Mouse (Mus musculus) forebrain, embryonic 11.5 days (tissue): ENCODE measurements around the gene Hpcal1. TPM values are rescaled to one million over a fixed set of nuclear protein-coding genes. Genes with fewer than 3 reads are reported as not detected.

Experiments used
- ATAC-seq: fragments of 200-750 bp; cut with Nextera tagmentation; replicated peaks from 2 replicates; pipeline ENCODE4 v1.8.0; 2017; ENCODE audit warnings: moderate TSS enrichment; ENCODE audit not compliant: low FRiP score
- DNase-seq: peaks from one replicate; pipeline ENCODE4 v3.0.0-alpha.2; 2017; ENCODE audit warnings: low spot score
- H3K27ac ChIP-seq: fragments of 300-500 bp; sonication (generic); 2 replicates; pipeline ENCODE4 v1.5.1; 2014; ENCODE audit warnings: low read depth, low read length
- H3K27me3 ChIP-seq: fragments of 300-500 bp; sonication (generic); 2 replicates; pipeline ENCODE4 v1.6.1; 2014; ENCODE audit warnings: mild to moderate bottlenecking, low read length, mixed read lengths; ENCODE audit not compliant: control insufficient read depth, insufficient read depth
- H3K36me3 ChIP-seq: fragments of 300-500 bp; sonication (generic); 2 replicates; pipeline ENCODE4 v1.6.1; 2014; ENCODE audit warnings: mild to moderate bottlenecking, low read length, moderate library complexity, mixed read lengths; ENCODE audit not compliant: control insufficient read depth, insufficient read depth
- H3K4me1 ChIP-seq: fragments of 300-500 bp; sonication (generic); replicated peaks from 2 replicates; pipeline ENCODE4 v1.6.1; 2014; ENCODE audit warnings: low read length, mixed read lengths; ENCODE audit not compliant: control insufficient read depth, insufficient read depth
- H3K4me2 ChIP-seq: fragments of 300-500 bp; sonication (generic); 2 replicates; pipeline ENCODE4 v1.6.1; 2014; ENCODE audit warnings: low read depth, mild to moderate bottlenecking, low read length, moderate library complexity, mixed read lengths; ENCODE audit not compliant: severe bottlenecking
- H3K4me3 ChIP-seq: fragments of 300-500 bp; sonication (generic); 2 replicates; pipeline ENCODE4 v1.5.1; 2014; ENCODE audit warnings: low read depth, low read length
- H3K9ac ChIP-seq: fragments of 300-500 bp; sonication (generic); 2 replicates; pipeline ENCODE4 v1.6.1; 2014; ENCODE audit warnings: low read length
- H3K9me3 ChIP-seq: fragments of 300-500 bp; sonication (generic); 2 replicates; pipeline ENCODE4 v1.6.1; 2016; ENCODE audit warnings: low read length, mixed read lengths; ENCODE audit not compliant: control insufficient read depth
- WGBS: fragments of 180-500 bp; shearing (Covaris S2); extraction: QIAGEN DNeasy Blood & Tissue Kit; methylation state at CpG from one replicate; pipeline ENCODE4 v1.1.7; 2014; 5-methylcytosine and 5-hydroxymethylcytosine counted together
- polyA plus RNA-seq: library from polyadenylated mRNA; unstranded; fragments of >200 nt; fragmentation: Nextera tagmentation; extraction: Ambion mirVana; gene quantifications from 2 replicates; pipeline ENCODE4 v1.2.1, GENCODE M21; 2014

Gene Hpcal1
- polyA plus RNA-seq, 1 experiment from 2014 or later, result 41.9 TPM

GRCm38 (mm10) chr12:17692356-17692755, 1.7 kb downstream of the Hpcal1 start:
- Histone ChIP-seq H3K27ac (no peak overlapping the region), H3K4me3 (peak overlapping the region; percentile 74), H3K9me3 (no peaks in the 10 kb centered on the region), H3K4me2 (peak overlapping the region; percentile 93), H3K27me3 (no peaks in the 10 kb centered on the region; the same call in 1 of the 2 replicates), H3K4me1 (peaks cover 11% of the 10 kb centered on the region), H3K36me3 (no peaks in the 10 kb centered on the region), H3K9ac (peak overlapping the region; percentile 77)
- DNase-seq, result no peak
- 25% methylated on average over 5 of the region's 5 CpGs for WGBS
- ATAC-seq, result no peak

- ATAC-seq (no peak), DNase-seq (no peak)
- Histone ChIP-seq H3K4me3 (no peak overlapping the region), H3K27me3 (no peaks in the 10 kb centered on the region; the same call in 1 of the 2 replicates), H3K36me3 (no peaks in the 10 kb centered on the region), H3K27ac (no peak overlapping the region), H3K4me2 (no peak overlapping the region), H3K9ac (no peak overlapping the region), H3K4me1 (peaks cover 11% of the 10 kb centered on the region), H3K9me3 (no peaks in the 10 kb centered on the region)
- 77% methylated on average over 4 of the region's 4 CpGs for WGBS
Measured at GRCm38 (mm10) chr12:17692953-17693352, 2.3 kb downstream of the Hpcal1 start.

GRCm38 (mm10) chr12:17694589-17695115, 4.0 kb downstream of the Hpcal1 start:
- no peak for ATAC-seq
- Histone ChIP-seq H3K4me2 (no peak overlapping the region), H3K27me3 (no peaks in the 10 kb centered on the region; the same call in 1 of the 2 replicates), H3K27ac (no peak overlapping the region), H3K9me3 (no peaks in the 10 kb centered on the region), H3K36me3 (no peaks in the 10 kb centered on the region), H3K9ac (no peak overlapping the region), H3K4me1 (peaks cover 22% of the 10 kb centered on the region), H3K4me3 (no peak overlapping the region)
- 79% methylated on average over 1 of the region's 1 CpGs for WGBS
- DNase-seq, result no peak

- Histone ChIP-seq H3K36me3 (no peaks in the 10 kb centered on the region), H3K4me1 (peaks cover 27% of the 10 kb centered on the region), H3K9me3 (no peaks in the 10 kb centered on the region), H3K9ac (no peak overlapping the region), H3K4me3 (no peak overlapping the region), H3K4me2 (no peak overlapping the region), H3K27ac (no peak overlapping the region), H3K27me3 (no peaks in the 10 kb centered on the region; the same call in 1 of the 2 replicates)
- WGBS, result 94% methylated on average over 7 of the region's 7 CpGs
- DNase-seq (no peak), ATAC-seq (no peak)
Measured at GRCm38 (mm10) chr12:17696395-17696794, 5.7 kb downstream of the Hpcal1 start.

GRCm38 (mm10) chr12:17698934-17699333, 8.3 kb downstream of the Hpcal1 start:
- Histone ChIP-seq H3K9me3 (no peaks in the 10 kb centered on the region), H3K27ac (no peak overlapping the region), H3K36me3 (no peaks in the 10 kb centered on the region), H3K4me3 (no peak overlapping the region), H3K9ac (no peak overlapping the region), H3K4me1 (peaks cover 18% of the 10 kb centered on the region; the same call in 1 of the 2 replicates), H3K27me3 (no peaks in the 10 kb centered on the region), H3K4me2 (no peak overlapping the region)
- ATAC-seq (no peak), DNase-seq (no peak)
- WGBS, result 34% methylated on average over 4 of the region's 4 CpGs

- H3K27me3 ChIP-seq, result no peaks in the 10 kb centered on the region
- peaks cover 18% of the 10 kb centered on the region; the same call in 1 of the 2 replicates for H3K4me1 ChIP-seq
- ATAC-seq (peak; percentile 82), DNase-seq (peak; percentile 65)
- H3K4me3 ChIP-seq, result no peak overlapping the region
- H3K27ac ChIP-seq, result peak overlapping the region; percentile 27; the same call in 1 of the 2 replicates
- H3K36me3 ChIP-seq, result no peaks in the 10 kb centered on the region
- H3K9me3 ChIP-seq, result no peaks in the 10 kb centered on the region
- no peak overlapping the region for H3K4me2 ChIP-seq
- WGBS, result 58% methylated on average over 1 of the region's 1 CpGs
- no peak overlapping the region for H3K9ac ChIP-seq
Measured at GRCm38 (mm10) chr12:17699480-17699879, 8.8 kb downstream of the Hpcal1 start.

GRCm38 (mm10) chr12:17701131-17701720, 10.6 kb downstream of the Hpcal1 start:
- Histone ChIP-seq H3K4me3 (no peak overlapping the region), H3K4me2 (no peak overlapping the region), H3K27ac (no peak overlapping the region; the same call in 1 of the 2 replicates), H3K4me1 (peaks cover 15% of the 10 kb centered on the region; the same call in 1 of the 2 replicates), H3K9ac (no peak overlapping the region), H3K36me3 (no peaks in the 10 kb centered on the region), H3K9me3 (no peaks in the 10 kb centered on the region), H3K27me3 (no peaks in the 10 kb centered on the region)
- ATAC-seq (no peak), DNase-seq (no peak)
- WGBS, result 69% methylated on average over 5 of the region's 5 CpGs

GRCm38 (mm10) chr12:17701795-17702194, 11.1 kb downstream of the Hpcal1 start:
- H3K27ac ChIP-seq, result no peak overlapping the region
- no peak overlapping the region for H3K4me3 ChIP-seq
- no peak overlapping the region for H3K4me2 ChIP-seq
- no peaks in the 10 kb centered on the region for H3K9me3 ChIP-seq
- peaks cover 15% of the 10 kb centered on the region; the same call in 1 of the 2 replicates for H3K4me1 ChIP-seq
- H3K27me3 ChIP-seq, result no peaks in the 10 kb centered on the region
- DNase-seq (no peak), ATAC-seq (no peak)
- WGBS, result 77% methylated on average over 2 of the region's 2 CpGs
- H3K36me3 ChIP-seq, result no peaks in the 10 kb centered on the region
- no peak overlapping the region for H3K9ac ChIP-seq
